Mouse (Mus musculus) thymus, adult 2 months (tissue): ENCODE results near the gene Tom1.

Source experiments
- CTCF ChIP-seq: fragments of 200-500 bp; IDR thresholded peaks from 2 replicates; pipeline ENCODE4 v1.5.1; 2012; ENCODE audit warnings: mild to moderate bottlenecking, control low read depth, low read length, moderate library complexity, borderline replicate concordance; ENCODE audit not compliant: control insufficient read depth, poor library complexity, insufficient read depth; ENCODE audit errors: extremely low read depth
- POLR2A ChIP-seq: fragments of 200-500 bp; IDR thresholded peaks from 2 replicates; pipeline ENCODE4 v1.6.1; 2012; ENCODE audit warnings: mild to moderate bottlenecking, low read length, control low read depth, moderate library complexity; ENCODE audit not compliant: control insufficient read depth, poor library complexity, insufficient read depth; ENCODE audit errors: extremely low read depth

DNA sequence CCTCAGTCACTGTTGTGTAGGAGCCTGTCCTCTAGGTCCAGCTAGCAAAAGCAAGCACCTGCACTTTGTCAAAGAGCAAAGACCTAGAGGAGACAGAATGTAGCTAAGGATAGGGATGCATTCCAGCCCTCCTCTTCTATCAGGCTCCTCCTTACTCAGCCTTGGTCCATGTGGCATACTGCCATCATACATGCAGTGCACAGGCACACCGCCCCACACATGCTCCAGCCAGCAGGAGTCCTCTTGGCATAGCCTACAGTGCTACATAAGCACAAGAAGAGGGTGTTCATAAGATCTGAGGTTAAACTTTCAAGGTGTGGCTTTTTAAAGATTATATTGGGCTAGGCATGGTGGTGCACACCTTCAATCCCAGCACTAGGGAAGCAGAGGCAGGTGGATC lies 41.4 kb downstream of the Tom1 start:
- TF ChIP-seq POLR2A (no peak), CTCF (no peak)
